Mouse (Mus musculus) E14TG2a.4 (cell line): ENCODE measurements around the gene Tex13b.
"Not testable (repeated sequence)": the region's sequence is repeated elsewhere in the genome, so short reads cannot be mapped to it uniquely, and the experiment has no call there.

Experiments
- H3K27me3 ChIP-seq: 2 replicates; pipeline ENCODE4 v1.6.1; 2014; ENCODE audit warnings: low read length, control low read depth; ENCODE audit not compliant: insufficient read depth
- H3K36me3 ChIP-seq: 2 replicates; pipeline ENCODE4 v1.6.1; 2014; ENCODE audit warnings: low read length, control low read depth; ENCODE audit not compliant: insufficient read depth
- H3K4me1 ChIP-seq: replicated peaks from 2 replicates; pipeline ENCODE4 v1.6.1; 2014; ENCODE audit warnings: low read depth, low read length, control low read depth
- H3K4me3 ChIP-seq: replicated peaks from 2 replicates; pipeline ENCODE4 v1.5.1; 2014; ENCODE audit warnings: mild to moderate bottlenecking, low read length
- H3K9me3 ChIP-seq: 2 replicates; pipeline ENCODE4 v1.6.1; 2014; ENCODE audit warnings: low read length, control low read depth
- CTCF ChIP-seq: conservative IDR thresholded peaks from 2 replicates; pipeline ENCODE4 v1.5.1; 2014; ENCODE audit warnings: low read length
- NANOG ChIP-seq: IDR thresholded peaks from 2 replicates; pipeline ENCODE4 v1.6.1; 2014; ENCODE audit warnings: borderline replicate concordance, low read length, mixed read lengths
- POU5F1 ChIP-seq: IDR thresholded peaks from 2 replicates; pipeline ENCODE4 v1.6.1; 2014; ENCODE audit warnings: low read length, borderline replicate concordance

Gene Tex13b

GRCm38 (mm10) chrX:140813312-140814006 is at the start of gene Tex13b:
Tex13b (minus strand) TSS chrX:140813433.
- H3K36me3 ChIP-seq: no peaks in the 10 kb centered on the region
- H3K4me3 ChIP-seq: no peak within 1 kb of the TSS
- no peak for TF ChIP-seq POU5F1
- TF ChIP-seq NANOG: no peak
- TF ChIP-seq CTCF: no peak
- peaks cover 21% of the 10 kb centered on the region for H3K9me3 ChIP-seq
- no peaks in the 10 kb centered on the region for H3K4me1 ChIP-seq
- H3K27me3 ChIP-seq: no peaks in the 10 kb centered on the region

GRCm38 (mm10) chrX:140862760-140863159 is 49.5 kb upstream of the Tex13b start:
- H3K4me1 ChIP-seq: no peaks in the 10 kb centered on the region

GRCm38 (mm10) chrX:140857445-140857844 is 44.2 kb upstream of the Tex13b start:
- no peaks in the 10 kb centered on the region for H3K9me3 ChIP-seq
- TF ChIP-seq NANOG (no peak), POU5F1 (no peak), CTCF (peak; percentile 48)

More at GRCm38 (mm10) chrX:140862760-140863159, 49.5 kb upstream of the Tex13b start:
- Histone ChIP-seq H3K9me3 (no peaks in the 10 kb centered on the region), H3K27me3 (no peaks in the 10 kb centered on the region), H3K36me3 (no peaks in the 10 kb centered on the region), H3K4me3 (no peak overlapping the region)
- TF ChIP-seq NANOG (no peak), POU5F1 (no peak), CTCF (no peak)

GRCm38 (mm10) chrX:140857040-140857439 is 43.8 kb upstream of the Tex13b start:
- not testable (repeated sequence) for H3K36me3 ChIP-seq, H3K4me1 ChIP-seq, H3K4me3 ChIP-seq, H3K27me3 ChIP-seq, H3K9me3 ChIP-seq

More at GRCm38 (mm10) chrX:140857445-140857844, 44.2 kb upstream of the Tex13b start:
- Histone ChIP-seq H3K36me3 (no peaks in the 10 kb centered on the region), H3K27me3 (no peaks in the 10 kb centered on the region), H3K4me3 (no peak overlapping the region), H3K4me1 (no peaks in the 10 kb centered on the region)

- Histone ChIP-seq H3K4me1 (no peaks in the 10 kb centered on the region), H3K36me3 (no peaks in the 10 kb centered on the region), H3K4me3 (no peak overlapping the region), H3K9me3 (no peaks in the 10 kb centered on the region), H3K27me3 (no peaks in the 10 kb centered on the region)
- TF ChIP-seq POU5F1 (no peak), CTCF (no peak), NANOG (no peak)
Measured at GRCm38 (mm10) chrX:140854561-140854960, 41.3 kb upstream of the Tex13b start.

GRCm38 (mm10) chrX:140845401-140845800 is 32.2 kb upstream of the Tex13b start:
- not testable (repeated sequence) for H3K36me3 ChIP-seq, H3K4me3 ChIP-seq, H3K9me3 ChIP-seq, H3K4me1 ChIP-seq, H3K27me3 ChIP-seq
- peak; percentile 33 for TF ChIP-seq CTCF

- Histone ChIP-seq H3K36me3 (no peaks in the 10 kb centered on the region), H3K9me3 (no peaks in the 10 kb centered on the region), H3K27me3 (no peaks in the 10 kb centered on the region), H3K4me3 (no peak overlapping the region), H3K4me1 (no peaks in the 10 kb centered on the region)
- TF ChIP-seq POU5F1: no peak
- no peak for TF ChIP-seq CTCF
- no peak for TF ChIP-seq NANOG
Measured at GRCm38 (mm10) chrX:140839887-140840286, 26.7 kb upstream of the Tex13b start.

GRCm38 (mm10) chrX:140838077-140838476 is 24.8 kb upstream of the Tex13b start:
- TF ChIP-seq POU5F1 (no peak), CTCF (no peak), NANOG (no peak)
- Histone ChIP-seq H3K27me3 (no peaks in the 10 kb centered on the region), H3K4me1 (no peaks in the 10 kb centered on the region), H3K36me3 (no peaks in the 10 kb centered on the region), H3K9me3 (no peaks in the 10 kb centered on the region), H3K4me3 (no peak overlapping the region)

- H3K36me3 ChIP-seq: no peaks in the 10 kb centered on the region
- H3K4me1 ChIP-seq: no peaks in the 10 kb centered on the region
- H3K9me3 ChIP-seq: no peaks in the 10 kb centered on the region
- H3K4me3 ChIP-seq: no peak overlapping the region
- TF ChIP-seq POU5F1 (no peak), NANOG (no peak), CTCF (no peak)
- no peaks in the 10 kb centered on the region for H3K27me3 ChIP-seq
Measured at GRCm38 (mm10) chrX:140831706-140832105, 18.5 kb upstream of the Tex13b start.

- TF ChIP-seq CTCF (no peak), POU5F1 (no peak), NANOG (no peak)
- no peaks in the 10 kb centered on the region for H3K4me1 ChIP-seq
- H3K36me3 ChIP-seq: no peaks in the 10 kb centered on the region
- no peak overlapping the region for H3K4me3 ChIP-seq
- H3K9me3 ChIP-seq: no peaks in the 10 kb centered on the region
- no peaks in the 10 kb centered on the region for H3K27me3 ChIP-seq
Measured at GRCm38 (mm10) chrX:140822295-140822694, 9.1 kb upstream of the Tex13b start.
